Mouse (Mus musculus) spleen, adult 10 weeks (tissue): ENCODE measurements around the gene Abcc10. TPM values are rescaled to one million over a fixed set of nuclear protein-coding genes. Genes with fewer than 3 reads are reported as not detected.

Experiments
- polyA plus RNA-seq: library from polyadenylated mRNA; stranded (reverse); fragments of 350-450 nt; fragmentation: Illumina TruSeq; extraction: RNeasy Lipid Tissue Mini Kit (QIAGEN cat#74804); gene quantifications from one replicate; pipeline ENCODE4 v1.2.3, GENCODE M21; 2015; ENCODE audit warnings: low replicate concordance; ENCODE audit not compliant: insufficient read depth

Abcc10 gene
- polyA plus RNA-seq = 4.7 TPM

DNA sequence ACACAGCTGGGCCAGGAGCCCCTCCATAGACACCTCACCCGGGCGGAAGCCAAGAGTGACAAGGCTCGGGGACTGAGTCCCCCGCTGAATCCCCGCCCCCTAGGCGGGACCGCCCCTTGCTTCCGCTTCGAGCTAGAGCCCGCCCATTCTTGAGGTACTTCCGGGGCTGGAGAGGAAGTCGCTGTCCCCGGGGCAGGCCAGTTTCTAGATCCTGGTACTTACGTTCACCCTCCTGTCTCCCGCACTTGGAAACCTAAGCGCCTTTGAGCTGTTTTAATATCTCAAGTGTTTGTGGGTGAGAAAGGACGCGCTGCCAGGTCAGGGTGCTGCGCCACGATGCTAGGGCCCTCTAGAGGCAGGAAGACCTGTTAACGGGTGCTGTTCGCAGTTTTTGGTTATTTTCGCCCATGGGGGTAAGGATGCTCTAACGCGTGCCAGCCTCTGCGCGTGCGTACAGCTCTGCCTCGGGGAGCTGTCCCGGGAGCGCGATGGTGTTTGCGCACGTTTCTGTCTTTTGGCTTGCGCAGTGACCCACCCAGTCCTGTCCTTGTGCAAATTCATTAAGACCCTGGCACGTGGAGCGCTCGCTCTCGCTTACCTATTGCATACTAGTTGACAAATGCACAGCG, at the start of gene Abcc10:
Gene Abcc10, minus strand, starts transcription at position 447 of the 629 bp plus-strand sequence.

DNA sequence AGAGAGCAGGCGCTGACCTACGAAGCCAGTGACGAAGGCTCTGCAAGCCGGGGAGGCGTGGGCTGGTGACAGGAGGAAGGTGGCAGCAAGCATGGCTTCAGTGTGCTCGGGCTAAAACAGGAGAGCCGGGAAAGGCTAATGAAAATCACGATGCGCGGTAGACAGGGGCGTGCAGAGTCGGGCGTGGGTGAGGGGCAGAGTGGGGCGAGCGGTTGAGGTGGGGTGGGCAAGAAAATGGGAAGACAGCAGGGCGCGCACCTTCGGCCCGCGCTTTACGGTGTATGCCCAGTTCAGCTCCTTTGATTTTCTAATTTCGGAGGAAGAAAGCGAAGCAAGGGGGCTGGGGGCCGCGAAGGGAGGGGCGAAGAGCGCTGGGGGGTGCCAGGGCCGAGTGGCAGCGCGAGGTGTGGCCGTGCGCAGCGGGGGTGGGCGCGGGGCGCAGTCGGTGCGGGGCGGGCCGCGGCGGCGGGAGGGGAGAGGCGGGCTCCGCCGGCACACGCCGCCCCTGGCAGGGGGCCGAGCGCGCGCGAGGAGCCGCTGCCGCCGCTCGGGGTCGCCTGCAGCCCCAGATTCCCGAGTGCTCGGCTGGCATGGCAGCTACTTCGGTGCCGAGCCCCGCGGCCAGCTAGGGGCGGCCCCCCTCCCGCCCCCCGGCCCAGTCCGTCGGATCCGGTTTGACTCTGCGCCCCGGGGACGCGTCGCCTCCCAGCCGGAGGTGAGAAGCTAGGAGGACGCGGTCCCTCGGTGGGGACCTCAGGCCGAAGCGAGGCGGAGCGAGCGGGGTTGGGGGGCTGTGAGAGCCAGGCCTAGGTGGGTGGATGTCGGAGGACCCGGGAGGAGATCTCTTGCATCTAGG, 30.6 kb downstream of the Abcc10 start, which contains the start of gene Dlk2:
Gene Dlk2, plus strand, starts transcription at position 58 of the 856 bp plus-strand sequence.

DNA sequence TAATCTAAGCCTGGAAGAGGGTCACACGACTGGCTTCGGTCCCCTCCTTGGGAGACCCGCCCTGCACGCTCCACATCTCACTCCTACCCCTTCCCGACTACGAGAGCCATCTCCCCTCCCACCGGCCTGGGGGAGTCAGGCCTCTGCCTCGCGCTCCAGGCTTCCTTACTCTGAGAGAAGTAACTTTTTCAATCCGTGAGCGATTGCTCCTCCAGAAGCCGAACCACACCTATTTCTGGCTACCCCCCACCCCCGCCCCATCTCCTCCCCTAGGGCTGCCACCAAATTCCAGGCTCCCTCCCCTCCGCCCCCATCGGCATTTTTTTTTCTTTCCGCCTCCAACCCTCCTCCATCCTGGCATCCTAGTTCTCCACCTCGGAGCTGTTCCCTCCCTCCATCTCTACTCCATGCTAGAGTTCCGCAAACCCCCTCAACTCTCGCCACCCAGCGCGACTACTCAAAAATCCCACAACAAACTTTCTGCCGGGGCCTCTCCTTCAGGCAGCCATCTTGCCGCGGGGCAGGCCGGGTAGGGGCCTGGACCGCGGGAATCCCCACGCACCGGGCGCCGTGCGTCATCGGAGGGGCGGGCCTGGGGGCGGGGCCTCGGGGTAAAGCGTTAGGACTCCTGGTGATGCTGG, 45.5 kb downstream of the Abcc10 start, which contains the start of gene Tjap1:
Gene Tjap1, minus strand, starts transcription at position 544 of the 641 bp plus-strand sequence.

GRCm38 (mm10) chr17:46253452-46254084, 74.6 kb downstream of the Abcc10 start, which contains the start of gene Lrrc73:
TSS of gene Lrrc73 (plus strand) at chr17:46253531.

Other genes starting within 250 kb of the Abcc10 start
- gene Mrps18a, start 217.4 kb downstream of the Abcc10 start, polyA plus RNA-seq = 50.6 TPM
- gene Rsph9, start 184.1 kb downstream of the Abcc10 start, polyA plus RNA-seq = 0.32 TPM
- gene Mad2l1bp, start 174.8 kb downstream of the Abcc10 start, polyA plus RNA-seq = 15.3 TPM
- gene Gtpbp2, start 167.3 kb downstream of the Abcc10 start, polyA plus RNA-seq = 158 TPM
- 18.1 TPM for gene Polh, start 125.7 kb downstream of the Abcc10 start, polyA plus RNA-seq
- gene Xpo5, start 125.6 kb downstream of the Abcc10 start, polyA plus RNA-seq = 31.6 TPM
- gene Polr1c, start 80.3 kb downstream of the Abcc10 start, polyA plus RNA-seq = 37.5 TPM
- gene Yipf3, start 80.3 kb downstream of the Abcc10 start, polyA plus RNA-seq = 20.5 TPM
- 0.37 TPM for gene Lrrc73, start 74.8 kb downstream of the Abcc10 start, polyA plus RNA-seq
- gene Tjap1, start 45.3 kb downstream of the Abcc10 start, polyA plus RNA-seq = 10.3 TPM
- not detected for gene Dlk2, start 30.9 kb downstream of the Abcc10 start, polyA plus RNA-seq
- 169 TPM for gene Zfp318, start 55.4 kb upstream of the Abcc10 start, polyA plus RNA-seq
- 9.2 TPM for gene Crip3, start 100.6 kb upstream of the Abcc10 start, polyA plus RNA-seq
- gene Slc22a7, start 110.1 kb upstream of the Abcc10 start, polyA plus RNA-seq = not detected
- gene Ttbk1, start 159.3 kb upstream of the Abcc10 start, polyA plus RNA-seq = 0.75 TPM
- gene Dnph1, start 168.4 kb upstream of the Abcc10 start, polyA plus RNA-seq = 1.6 TPM
- gene Cul9, start 218.0 kb upstream of the Abcc10 start, polyA plus RNA-seq = 7.8 TPM
- gene Srf, start 227.8 kb upstream of the Abcc10 start, polyA plus RNA-seq = 9.6 TPM